Mouse (Mus musculus) testis, postnatal 14 days (tissue): ENCODE measurements around the gene Trim25.

Experiments used
- DNase-seq: peaks from one replicate; pipeline ENCODE4 v3.0.0; 2021; ENCODE audit warnings: low spot score

Trim25 gene

GRCm38 (mm10) chr11:88998974-88999722 lies at the start of gene Trim25:
Gene Trim25 (plus strand): TSS chr11:88999376.
- peak; percentile 91 for DNase-seq

DNA sequence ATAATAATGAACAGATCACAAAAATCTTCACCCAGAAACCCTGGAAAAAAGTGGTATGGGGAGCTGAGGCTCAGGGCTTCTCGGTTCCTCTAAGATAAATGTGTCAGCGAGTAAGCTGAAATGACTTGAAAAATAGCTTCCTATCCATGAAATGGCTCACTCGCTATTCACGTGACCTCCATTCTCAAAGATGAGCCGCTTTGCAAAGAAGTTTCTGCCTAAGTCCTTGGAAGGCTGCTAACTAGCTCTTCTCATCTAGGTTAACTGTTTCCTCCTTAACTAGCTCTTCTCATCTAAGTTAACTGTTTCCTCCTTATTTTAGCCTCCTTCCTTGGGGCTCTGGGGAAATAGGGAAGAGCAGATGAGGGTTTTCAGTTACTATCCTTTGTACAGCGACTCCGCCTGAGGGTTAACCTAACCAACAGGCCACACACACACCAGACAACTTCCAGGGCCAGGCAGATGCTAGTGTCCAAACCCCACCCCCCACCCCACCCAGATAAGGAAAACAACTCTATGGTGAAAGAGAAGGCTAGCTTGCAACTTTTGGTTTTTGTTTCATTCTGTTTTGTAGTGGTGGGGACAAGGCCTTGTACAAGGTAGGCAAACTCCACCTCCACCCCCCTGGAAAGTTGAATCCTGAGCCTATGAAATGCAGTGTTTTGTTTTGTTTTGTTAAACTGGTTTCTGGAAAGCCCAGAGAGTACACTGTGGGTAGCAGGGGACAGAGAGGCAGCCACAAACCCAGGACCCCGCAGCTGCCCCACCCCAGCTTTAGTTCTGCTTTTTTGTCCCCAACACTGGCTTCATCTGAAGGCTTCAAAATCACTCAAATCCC lies 49.2 kb upstream of the Trim25 start:
- DNase-seq, result no peak

DNA sequence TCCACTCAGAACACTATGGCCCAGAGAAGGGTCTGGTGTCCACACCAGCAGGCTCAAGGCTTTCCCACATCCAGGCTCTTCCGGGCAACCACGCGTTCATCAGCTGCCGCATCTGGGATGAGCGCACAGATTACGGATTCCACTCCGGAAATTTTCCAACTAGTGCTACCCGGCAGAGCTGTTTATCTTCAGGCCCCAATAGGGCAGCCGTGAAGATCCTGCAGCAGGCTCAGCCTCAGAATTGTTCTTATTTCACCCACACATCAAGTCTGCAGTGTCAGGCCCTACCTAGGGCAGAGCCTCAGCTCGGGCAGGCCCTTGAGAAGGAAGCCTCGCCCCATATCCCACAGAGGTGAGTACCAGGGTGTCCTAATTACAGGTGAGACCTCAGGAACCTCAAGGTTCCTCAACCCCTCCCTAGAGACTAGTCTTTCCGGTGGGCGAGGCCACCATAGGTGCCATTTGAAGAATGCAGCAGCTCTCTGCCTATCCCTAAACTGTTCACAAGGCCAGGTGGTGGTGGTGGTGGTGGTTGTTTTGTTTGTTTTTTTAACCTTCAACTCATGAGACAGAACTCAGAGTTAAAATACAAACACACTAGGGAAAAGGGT lies 48.4 kb upstream of the Trim25 start:
- DNase-seq, result no peak

DNA sequence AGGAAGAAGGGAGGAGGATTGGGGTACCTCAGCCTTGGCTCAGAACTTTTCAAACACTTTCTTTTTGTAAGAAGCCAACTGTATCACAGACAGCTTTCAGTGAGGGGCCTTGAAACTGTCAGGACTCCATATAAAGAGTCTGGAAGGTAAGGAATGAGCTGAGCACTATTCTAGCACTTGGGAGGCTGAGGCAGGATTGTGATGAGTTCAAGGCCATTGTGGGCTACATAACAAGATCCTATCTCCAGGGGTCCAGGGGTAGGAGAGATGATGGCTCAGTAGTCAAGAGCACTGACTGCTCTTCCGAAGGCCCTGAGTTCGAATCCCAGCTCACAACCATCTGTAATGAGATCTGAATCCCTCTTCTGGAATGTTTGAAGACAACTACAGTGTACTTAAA lies 47.6 kb upstream of the Trim25 start:
- DNase-seq, result no peak

DNA sequence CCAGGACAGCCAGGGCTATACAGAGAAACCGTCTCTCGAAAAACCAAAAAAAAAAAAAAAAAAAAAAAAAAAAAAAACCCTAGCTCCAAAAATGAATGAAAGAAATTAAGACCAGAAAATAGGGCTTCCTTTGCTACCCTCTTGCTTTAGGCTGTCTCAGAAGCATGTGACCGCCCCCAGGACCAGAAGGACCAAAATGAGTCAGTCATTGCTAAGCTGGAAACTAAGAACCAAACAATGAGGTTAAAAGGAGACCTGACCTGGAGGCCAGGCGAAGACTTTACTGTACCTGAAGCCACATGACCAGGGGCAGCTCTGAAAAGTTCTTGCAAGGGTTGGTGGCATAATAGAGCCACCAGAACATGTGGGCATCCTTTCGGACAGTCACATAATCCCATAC lies 47.1 kb upstream of the Trim25 start:
- DNase-seq, result no peak

- DNase-seq, result no peak
Measured at GRCm38 (mm10) chr11:88953582-88953981, 45.6 kb upstream of the Trim25 start.

DNA sequence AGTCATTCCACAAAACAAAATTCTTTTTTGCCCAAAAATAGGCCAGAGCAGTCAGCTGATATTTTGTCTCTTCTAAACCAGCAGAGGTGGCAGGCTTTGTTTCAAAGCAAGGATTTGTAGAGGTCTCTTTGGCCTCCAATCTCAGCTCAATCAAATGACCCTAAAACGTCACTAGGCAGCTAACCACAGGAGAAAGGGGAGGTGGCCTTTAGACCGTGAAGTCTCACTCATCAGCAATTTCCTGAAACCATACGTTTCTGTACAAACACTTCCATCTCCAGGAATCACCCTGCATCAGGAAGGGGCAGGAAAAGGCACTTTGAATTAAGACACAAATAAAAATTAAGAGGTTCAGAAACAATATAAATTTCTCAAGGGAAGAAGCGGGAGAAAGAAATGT lies 44.4 kb upstream of the Trim25 start:
- no peak for DNase-seq

DNA sequence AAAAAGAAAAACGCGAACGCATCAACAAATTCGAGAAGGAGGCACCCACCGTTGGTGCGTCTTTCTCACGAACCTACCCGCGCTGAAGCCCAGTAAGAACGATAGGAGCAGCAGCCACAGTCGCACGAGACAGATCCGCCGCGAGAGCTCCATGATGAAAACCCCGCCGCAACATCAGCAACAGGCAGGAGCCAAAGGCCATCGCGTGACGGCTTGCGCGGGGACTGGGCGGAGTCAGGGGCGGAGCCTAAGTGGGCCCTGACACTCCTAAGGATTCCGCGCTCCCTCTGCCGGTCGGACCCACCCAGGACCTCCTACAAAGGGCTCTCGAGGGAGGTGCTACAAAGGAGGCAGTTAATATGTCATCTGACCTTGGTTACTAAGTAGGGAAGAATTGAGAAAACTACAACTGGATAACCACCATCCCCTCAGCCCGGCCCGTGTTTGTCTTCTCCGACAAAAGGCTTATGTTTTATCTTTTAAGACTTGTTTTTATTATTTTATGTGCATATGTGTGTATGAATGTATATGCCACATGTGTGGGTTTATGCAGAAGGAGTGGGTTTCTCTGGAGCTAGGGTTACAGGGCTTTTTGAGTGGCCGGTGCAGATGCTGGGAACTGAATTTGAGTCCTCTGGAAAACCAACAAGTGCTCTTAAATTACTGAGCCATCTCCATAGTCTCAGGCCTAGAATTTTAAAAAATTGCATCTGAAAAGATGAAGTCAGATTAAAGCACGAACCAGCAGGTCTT lies 43.8 kb upstream of the Trim25 start, which contains the start of gene Scpep1:
Scpep1 (minus strand) TSS at position 249 of the 753 bp plus-strand sequence.
- DNase-seq, result peak; percentile 94

DNA sequence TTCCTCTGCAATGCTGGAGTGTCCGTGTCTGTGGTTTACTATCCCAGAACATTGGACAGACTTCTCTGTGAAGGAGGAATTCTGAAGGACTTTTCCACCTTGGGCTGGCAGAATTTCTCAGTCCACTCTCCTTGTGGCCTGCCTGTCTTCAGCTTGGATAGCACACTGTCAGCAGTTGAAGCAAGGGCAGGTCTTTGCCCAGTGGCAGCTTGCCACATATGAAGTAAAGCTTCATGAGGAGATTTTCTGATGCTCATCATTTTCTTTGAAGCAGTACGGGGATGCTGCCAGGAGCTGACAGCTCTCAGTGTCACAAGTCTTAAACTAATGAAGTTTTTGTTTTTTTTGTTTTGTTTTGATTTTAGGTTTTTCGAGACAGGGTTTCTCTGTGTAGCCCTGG lies 40.3 kb upstream of the Trim25 start:
- DNase-seq, result no peak

DNA sequence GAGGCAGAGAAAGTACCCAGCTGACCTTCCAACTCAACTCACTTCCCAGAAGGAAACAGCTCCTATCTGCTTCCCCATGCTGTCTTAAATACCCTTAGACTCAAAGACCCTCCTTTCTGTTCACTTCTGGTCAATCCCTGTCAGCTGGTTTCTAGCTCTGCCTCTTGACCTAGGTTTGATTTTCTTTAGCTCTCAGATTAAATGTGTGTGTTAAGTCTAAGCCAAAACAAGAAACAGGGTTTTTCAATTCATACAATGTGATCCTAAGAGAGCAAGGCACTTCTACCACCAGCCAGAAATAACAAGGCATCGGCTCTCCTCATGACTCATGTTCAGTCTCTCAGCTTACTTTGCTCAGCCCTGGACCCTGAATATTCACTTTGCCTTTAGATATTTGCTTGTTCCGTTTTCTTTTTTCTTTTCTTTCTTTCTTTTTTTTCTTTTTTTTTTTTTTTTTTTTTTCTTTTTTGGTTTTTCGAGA lies 32.3 kb upstream of the Trim25 start, which contains the start of gene Elobl:
Elobl (minus strand) TSS at position 51 of the 481 bp plus-strand sequence.
- DNase-seq, result no peak

GRCm38 (mm10) chr11:88970202-88970732 lies 28.9 kb upstream of the Trim25 start, which contains the start of gene Coil:
Gene Coil (plus strand): TSS chr11:88970252.
- DNase-seq, result peak; percentile 46

DNA sequence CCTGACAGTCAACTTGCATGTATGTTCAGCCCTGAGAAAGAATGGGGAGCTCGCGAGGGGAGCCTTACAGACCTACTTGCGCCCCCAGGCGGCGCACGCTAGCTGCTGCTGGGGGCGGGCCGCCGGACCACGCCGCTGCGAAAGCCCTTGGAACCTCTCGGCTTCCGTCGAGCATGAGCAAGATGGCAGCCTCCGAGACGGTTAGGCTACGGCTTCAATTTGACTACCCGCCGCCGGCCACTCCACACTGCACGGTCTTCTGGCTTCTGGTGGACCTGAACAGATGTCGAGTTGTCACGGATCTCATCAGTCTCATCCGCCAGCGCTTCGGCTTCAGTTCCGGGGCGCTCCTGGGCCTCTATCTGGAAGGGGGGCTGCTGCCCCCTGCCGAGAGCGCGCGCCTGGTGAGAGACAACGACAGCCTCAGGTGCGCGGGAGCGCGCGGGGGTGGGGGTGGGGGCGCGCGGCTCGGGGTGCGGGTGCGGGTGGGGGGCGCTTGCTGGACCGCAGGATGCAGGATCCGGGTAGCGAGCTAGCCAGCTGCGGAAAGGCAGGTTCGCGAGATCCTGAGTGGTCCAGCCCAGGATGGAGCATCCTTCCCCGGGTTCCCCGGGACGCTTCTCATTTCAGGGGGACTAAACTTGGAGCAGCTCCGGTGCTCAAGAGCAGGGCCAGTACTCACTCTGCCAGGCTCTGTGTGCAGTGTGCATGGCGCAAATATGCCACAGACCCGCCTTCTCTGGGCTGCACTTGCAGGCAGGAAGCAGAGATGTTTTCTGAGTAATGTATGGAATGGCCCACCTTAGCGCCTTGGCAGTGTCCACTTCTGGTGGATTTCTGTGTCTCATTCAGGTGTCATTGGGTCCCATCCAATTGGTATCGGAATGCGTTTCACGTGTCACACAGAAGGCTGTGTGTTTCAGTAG lies 25.1 kb upstream of the Trim25 start:
- DNase-seq, result peak; percentile 92

DNA sequence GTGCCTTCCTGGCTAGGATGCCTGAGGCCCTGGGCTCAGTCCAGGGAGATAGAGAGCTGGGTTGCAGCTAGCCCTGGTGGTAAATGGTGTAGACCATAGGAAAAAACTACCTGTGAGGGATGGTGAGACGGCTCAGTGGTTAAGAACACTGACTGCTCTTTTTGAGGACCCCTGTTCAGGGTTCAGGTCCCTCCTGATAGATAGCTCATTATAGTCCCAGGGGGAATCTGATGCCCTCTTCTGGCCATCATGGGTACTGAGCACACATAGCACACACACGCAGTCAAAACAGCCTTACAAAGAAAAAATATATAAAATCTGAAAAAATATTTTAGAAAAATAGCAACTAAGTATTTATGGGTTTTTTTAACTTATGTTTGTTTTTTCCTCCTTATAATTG lies 22.9 kb upstream of the Trim25 start:
- DNase-seq, result no peak

GRCm38 (mm10) chr11:88977188-88977587 lies 22.0 kb upstream of the Trim25 start:
- DNase-seq, result no peak

DNA sequence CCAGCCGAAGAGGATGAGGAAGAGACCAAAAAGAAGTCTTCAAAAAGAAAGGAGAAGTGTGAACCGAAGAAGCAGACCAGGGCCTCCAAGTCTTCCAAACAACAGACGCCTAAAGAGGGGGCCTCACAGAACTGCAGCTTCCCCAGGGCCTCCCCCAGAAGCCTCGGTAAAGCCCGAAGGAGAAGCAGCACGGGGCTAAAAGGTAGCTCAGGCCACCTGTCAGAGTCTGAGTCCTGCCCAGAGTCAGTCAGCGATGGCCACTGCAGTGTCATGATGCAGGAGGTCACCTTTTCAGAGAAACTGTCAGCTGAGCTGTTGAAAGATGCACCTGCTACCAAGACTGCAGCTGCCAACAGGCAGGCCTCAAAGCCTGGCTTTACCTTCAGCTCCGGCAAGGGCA lies 17.8 kb upstream of the Trim25 start:
- no peak for DNase-seq

- DNase-seq, result no peak
Measured at GRCm38 (mm10) chr11:88986616-88987015, 12.6 kb upstream of the Trim25 start.

DNA sequence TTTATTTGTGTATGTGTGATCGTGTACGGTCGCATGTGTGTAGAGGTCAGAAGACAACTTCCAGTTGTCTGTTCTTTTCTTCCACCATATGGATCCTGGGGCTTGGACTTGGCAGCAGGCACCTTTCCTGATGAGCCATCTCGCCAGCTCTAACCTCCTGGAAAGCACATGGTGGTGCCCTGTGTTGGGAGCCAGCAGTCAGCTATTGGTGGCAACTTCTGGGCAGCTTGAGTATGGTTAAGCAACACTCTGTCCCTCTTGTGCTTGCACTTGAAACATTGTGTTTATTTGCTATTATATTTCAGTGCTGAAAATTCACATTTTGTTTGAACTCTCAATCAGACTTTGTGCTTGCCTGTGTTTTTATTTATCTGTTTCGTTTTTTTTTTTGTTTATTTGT lies 10.2 kb upstream of the Trim25 start:
- no peak for DNase-seq

DNA sequence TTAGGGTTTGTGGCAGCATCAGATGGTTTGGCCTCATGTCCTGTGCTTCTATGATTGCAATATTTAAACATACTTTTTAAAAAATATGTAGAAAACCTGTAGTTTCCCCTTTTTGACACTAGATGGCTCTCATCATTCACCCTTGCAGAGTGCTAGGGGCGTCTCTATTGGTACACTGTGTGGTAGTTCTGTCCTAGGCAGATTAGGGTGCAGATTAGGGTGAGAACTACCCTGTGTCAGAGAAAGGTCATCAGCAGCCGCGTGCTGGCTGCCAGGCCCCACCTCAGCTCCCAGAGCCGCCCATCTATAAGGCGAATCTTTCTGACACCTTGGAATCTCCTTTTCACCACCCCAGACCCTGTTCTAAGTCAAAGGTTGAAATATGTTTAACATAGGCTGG lies 9.6 kb upstream of the Trim25 start:
- no peak for DNase-seq

- no peak for DNase-seq
Measured at GRCm38 (mm10) chr11:88993186-88993585, 6.0 kb upstream of the Trim25 start.

GRCm38 (mm10) chr11:88993625-88994024 lies 5.6 kb upstream of the Trim25 start:
- DNase-seq, result no peak
